Mouse (Mus musculus) brain, adult 10 weeks (tissue): ENCODE measurements around the gene Avpr1b. TPM values are rescaled to one million over a fixed set of nuclear protein-coding genes. Genes with fewer than 3 reads are reported as not detected.

Experiments used
- polyA plus RNA-seq: library from polyadenylated mRNA; stranded (reverse); fragments of 350-450 nt; fragmentation: Illumina TruSeq; extraction: RNeasy Lipid Tissue Mini Kit (QIAGEN cat#74804); gene quantifications from one replicate; pipeline ENCODE4 v1.2.3, GENCODE M21; 2015; ENCODE audit warnings: low read depth, low replicate concordance

Avpr1b gene
- not detected for polyA plus RNA-seq

GRCm38 (mm10) chr1:131598905-131599304, at the start of gene Avpr1b:
TSS of gene Avpr1b (plus strand) at chr1:131599239.

GRCm38 (mm10) chr1:131637791-131638540, 38.9 kb downstream of the Avpr1b start, which contains the start of gene Ctse:
TSS of gene Ctse (plus strand) at chr1:131638306.

Other genes with a start within 250 kb of the Avpr1b start
- 40.6 TPM for gene Srgap2, start 71.9 kb upstream of the Avpr1b start, polyA plus RNA-seq
- gene Fam72a, start 71.3 kb upstream of the Avpr1b start, polyA plus RNA-seq, result 1.4 TPM
- not detected for gene Ctse, start 39.1 kb downstream of the Avpr1b start, polyA plus RNA-seq
- 3.3 TPM for gene Rab7b, start 89.5 kb downstream of the Avpr1b start, polyA plus RNA-seq
- not detected for gene Slc26a9, start 144.8 kb downstream of the Avpr1b start, polyA plus RNA-seq
- 1.4 TPM for gene Pm20d1, start 198.1 kb downstream of the Avpr1b start, polyA plus RNA-seq
- gene Slc41a1, start 228.3 kb downstream of the Avpr1b start, polyA plus RNA-seq, result 32.5 TPM